Comparison of ENCODE assay signal across 10 mouse cellular contexts in the genomic region with DNA sequence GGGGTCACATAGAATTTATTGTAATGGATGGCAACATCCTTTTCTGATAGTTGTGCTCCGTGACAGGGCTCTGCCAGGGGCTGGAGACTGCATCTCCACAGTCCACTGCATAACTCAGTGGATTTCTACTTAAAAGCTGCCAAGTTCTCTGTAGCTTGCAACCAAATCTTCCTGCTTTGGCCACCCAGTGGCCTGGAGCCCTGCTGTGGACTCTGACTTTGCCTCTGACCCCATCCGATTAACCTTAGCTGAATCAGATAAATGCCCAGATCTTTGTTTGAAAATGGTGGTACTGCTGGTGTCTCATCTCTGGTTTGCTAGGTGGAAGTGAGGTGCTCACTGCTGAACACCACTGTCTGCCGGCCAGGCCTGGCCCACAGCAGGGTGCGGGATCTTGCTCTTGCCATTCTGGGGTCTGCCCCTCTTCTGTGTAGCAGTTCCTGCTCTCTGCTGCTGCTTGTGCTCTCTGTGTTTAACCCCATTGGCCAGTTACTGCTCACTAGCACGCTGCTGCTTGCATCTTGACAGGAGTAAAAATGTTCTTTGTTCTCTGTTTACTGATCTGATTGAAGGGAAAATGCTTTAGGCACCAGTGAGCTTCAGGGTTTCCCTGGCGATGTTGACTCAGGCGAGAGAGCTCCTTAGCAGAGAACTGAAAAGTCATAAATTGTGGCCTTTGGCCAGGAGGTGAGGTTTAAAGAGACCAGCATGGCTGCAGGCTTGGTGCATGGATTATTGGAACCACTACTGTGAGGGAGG.
DNase-seq lines count a peak whose midpoint lies in the region; ATAC-seq and TF ChIP-seq lines count a peak whose summit lies in the region.
"Had no signal": no experiment of that assay in that cellular context is flagged by ENCODE, and none has a peak within 500 bp of the region (broad histone marks: within the 10 kb centered on the region; RNA-seq: fewer than 3 reads in every experiment).

No protein-coding gene starts in this region.

- no peak overlapping the region for H3K27ac ChIP-seq in left cerebral cortex, adult 2 months
- peak overlapping the region; percentile 64 for H3K27ac ChIP-seq in intestine, embryonic 15.5 days
- H3K27ac ChIP-seq in stomach, postnatal 0 days (replicated peaks) = no peak overlapping the region

- WGBS in intestine, embryonic 15.5 days = 34% methylated on average over 7 of the region's 7 CpGs
- 44% methylated on average over 7 of the region's 7 CpGs for WGBS in stomach, postnatal 0 days

- H3K9ac ChIP-seq in intestine, embryonic 15.5 days = no peak overlapping the region
- H3K9ac ChIP-seq in stomach, postnatal 0 days (ENCODE audit: low read length) = no peak overlapping the region

- H3K4me3 ChIP-seq in left cerebral cortex, adult 2 months = no peak overlapping the region
- H3K4me3 ChIP-seq in intestine, embryonic 15.5 days (replicated peaks) = no peak overlapping the region
- no peak overlapping the region for H3K4me3 ChIP-seq in stomach, postnatal 0 days (ENCODE audit: low read depth, low read length)
- H3K4me3 ChIP-seq: myocyte had no signal

- no peak for TF ChIP-seq CTCF in left cerebral cortex, adult 2 months (IDR thresholded peaks at IDR 0.05)
- no peak for TF ChIP-seq CTCF in stomach, postnatal 0 days (IDR thresholded peaks at IDR 0.05; ENCODE audit: low read depth)

- peak; percentile 49 for DNase-seq in left cerebral cortex, postnatal 4 days
- no peak for DNase-seq in left cerebral cortex, adult 2 months (ENCODE audit: extremely low spot score in 1 of 2, low spot score in 2 of 2)
- peak; percentile 46 for DNase-seq in lung, postnatal 25 days (ENCODE audit: low spot score)
- peak; percentile 28 for DNase-seq in stomach, postnatal 0 days (ENCODE audit: low spot score)
- DNase-seq in heart, adult 18-20 months = no peak
- DNase-seq in urinary bladder, adult 2 months (ENCODE audit: low spot score) = no peak
- no peak for DNase-seq in layer of hippocampus, postnatal 36 days
- DNase-seq: layer of hippocampus, adult 9-11 months had no signal

- H3K27me3 ChIP-seq in intestine, embryonic 15.5 days (replicated peaks) = no peaks in the 10 kb centered on the region
- H3K27me3 ChIP-seq in stomach, postnatal 0 days (ENCODE audit: control insufficient read depth, insufficient read depth, low read length) = no peaks in the 10 kb centered on the region

- peak; percentile 85 for ATAC-seq in intestine, embryonic 15.5 days
- peak; percentile 49; the same call in 1 of the 2 replicates for ATAC-seq in stomach, postnatal 0 days (ENCODE audit: low FRiP score, low TSS enrichment)

- TF ChIP-seq EP300 in stomach, postnatal 0 days (optimal IDR thresholded peaks at IDR 0.05) = no peak

- no peaks in the 10 kb centered on the region for H3K9me3 ChIP-seq in intestine, embryonic 15.5 days
- H3K9me3 ChIP-seq in stomach, postnatal 0 days (ENCODE audit: control insufficient read depth, low read length) = no peaks in the 10 kb centered on the region

- 0 out of 2 replicates have a peak overlapping the region, but pooled peaks have one; percentile 10 for H3K4me2 ChIP-seq in intestine, embryonic 15.5 days (replicated peaks)
- H3K4me2 ChIP-seq in stomach, postnatal 0 days (replicated peaks; ENCODE audit: low read depth) = no peak overlapping the region

- no peaks in the 10 kb centered on the region for H3K36me3 ChIP-seq in intestine, embryonic 15.5 days
- no peaks in the 10 kb centered on the region; the same call in 1 of the 2 replicates for H3K36me3 ChIP-seq in stomach, postnatal 0 days (ENCODE audit: control insufficient read depth, insufficient read depth, low read length)

- intact Hi-C loops in left cerebral cortex, postnatal 4 days (cut with DNase I) = no loop called here
- intact Hi-C loops in left cerebral cortex, adult 2 months (cut with DNase I) = no loop called here

- H3K4me1 ChIP-seq in intestine, embryonic 15.5 days (replicated peaks) = peaks cover 18% of the 10 kb centered on the region
- H3K4me1 ChIP-seq in stomach, postnatal 0 days (replicated peaks; ENCODE audit: control insufficient read depth, insufficient read depth) = 0 out of 2 replicates have a peak, but pooled peaks cover 2% of the 10 kb centered on the region

Comparison
In these comparisons a context has a peak if more than half of its experiments do, and no peak if none do; other contexts are left out.
1. DNase-seq: peak in left cerebral cortex, postnatal 4 days (single experiment), lung, postnatal 25 days (single experiment) and stomach, postnatal 0 days (single experiment); none in left cerebral cortex, adult 2 months (0 of 2), heart, adult 18-20 months (0 of 2), urinary bladder, adult 2 months (single experiment) and layer of hippocampus, postnatal 36 days (0 of 2).